Mouse (Mus musculus) Patski (cell line): ENCODE measurements around the gene Plscr2. TPM values are rescaled to one million over a fixed set of nuclear protein-coding genes. Genes with fewer than 3 reads are reported as not detected.
"Not testable (repeated sequence)": the region's sequence is repeated elsewhere in the genome, so short reads cannot be mapped to it uniquely, and the experiment has no call there.

ENCODE experiments used
- ATAC-seq: fragments of 100-300 bp; one replicate; pipeline ENCODE4 v1.8.0; 2021
- CTCF ChIA-PET: fragments of 350-600 bp; sonication (Branson Sonifier 250); formaldehyde crosslinking; loops from one replicate; lab custom pipeline; 2022; ENCODE audit warnings: inconsistent platforms; lab: Charles Lee
- POLR2A ChIA-PET: fragments of 350-600 bp; sonication (Branson Sonifier 250); formaldehyde crosslinking; loops from one replicate; lab custom pipeline; 2022; ENCODE audit warnings: antibody characterized with exemption, inconsistent platforms; lab: Charles Lee
- DNase-seq: peaks from one replicate; pipeline ENCODE4 v3.0.0-alpha.2; 2011; ENCODE audit warnings: low read depth, low spot score
- H3K27me3 ChIP-seq: fragments of 371-371 bp; one replicate; pipeline ENCODE4 v1.5.1; 2021
- CTCF ChIP-seq: fragments of 100-300 bp; IDR thresholded peaks from one replicate; pipeline ENCODE4 v1.5.1; 2021
- in situ Hi-C: fragments of 300-500 bp; cut with MboI; formaldehyde crosslinking; loops from 3 replicates; pipeline ENCODE4 v1.11.1; 2018; ENCODE audit warnings: low pct_unique_long_range_greater_than_20kb, mixed read lengths
- polyA plus RNA-seq: library from polyadenylated mRNA; unstranded; gene quantifications from one replicate; pipeline ENCODE4 v1.2.3, GENCODE M21; 2021

Gene Plscr2
- polyA plus RNA-seq, 1 experiment from 2014 or later = 199 TPM

DNA sequence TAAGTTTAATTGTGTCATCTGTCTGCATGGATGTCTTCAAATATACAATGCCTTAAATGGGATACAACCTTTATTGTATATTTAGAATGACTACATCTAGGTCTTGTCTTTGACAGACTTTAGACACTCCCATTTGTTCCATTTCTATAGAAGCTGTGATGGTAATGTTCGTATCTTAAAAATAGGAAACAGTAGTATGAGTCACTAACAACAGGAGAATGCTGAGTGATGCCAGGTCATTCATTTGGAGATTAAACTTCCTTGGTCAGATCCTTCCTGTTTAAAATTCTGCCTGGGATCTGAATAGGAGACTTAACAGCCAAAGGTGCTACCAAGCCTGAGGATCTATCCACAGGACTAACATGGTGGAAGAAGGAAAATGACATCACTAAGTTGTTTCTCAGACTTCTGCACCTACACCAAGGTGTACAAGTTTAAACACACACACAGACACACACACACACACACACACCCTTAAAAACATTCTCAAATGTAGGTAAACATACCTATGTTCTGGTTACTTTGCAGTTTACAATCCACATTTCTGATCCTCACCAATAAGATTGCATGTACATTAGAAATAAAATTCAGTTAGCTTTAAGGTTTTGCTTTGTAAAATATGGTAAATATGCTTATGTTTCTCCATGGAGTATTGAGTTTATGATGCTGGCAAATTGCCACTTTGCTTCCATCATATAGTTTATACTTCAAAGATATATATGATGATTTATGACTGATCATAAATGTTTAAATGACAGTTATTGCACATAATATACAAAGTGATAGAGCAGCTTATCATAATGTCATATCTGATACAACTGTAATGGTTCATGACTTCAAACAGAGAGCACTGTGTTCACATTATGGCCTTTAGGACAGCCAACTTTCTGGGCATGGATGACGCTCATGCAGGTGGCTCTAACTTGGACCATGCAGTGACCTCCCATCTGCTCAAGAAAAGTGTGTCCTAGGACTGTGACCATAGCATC, 18.5 kb downstream of the Plscr2 start:
- CTCF ChIA-PET = interaction anchor here (1.5 kb wide), 1 partner anchor 206 kb away, joined by 3 read pairs; no protein-coding TSS in a partner anchor
- no peaks in the 10 kb centered on the region for H3K27me3 ChIP-seq
- DNase-seq (no peak), ATAC-seq (no peak)
- POLR2A ChIA-PET = interaction anchor here (0.5 kb wide), 1 partner anchor 41 kb away, joined by 3 read pairs; no protein-coding TSS in a partner anchor
- in situ Hi-C loops = no loop called here
- TF ChIP-seq CTCF = no peak

DNA sequence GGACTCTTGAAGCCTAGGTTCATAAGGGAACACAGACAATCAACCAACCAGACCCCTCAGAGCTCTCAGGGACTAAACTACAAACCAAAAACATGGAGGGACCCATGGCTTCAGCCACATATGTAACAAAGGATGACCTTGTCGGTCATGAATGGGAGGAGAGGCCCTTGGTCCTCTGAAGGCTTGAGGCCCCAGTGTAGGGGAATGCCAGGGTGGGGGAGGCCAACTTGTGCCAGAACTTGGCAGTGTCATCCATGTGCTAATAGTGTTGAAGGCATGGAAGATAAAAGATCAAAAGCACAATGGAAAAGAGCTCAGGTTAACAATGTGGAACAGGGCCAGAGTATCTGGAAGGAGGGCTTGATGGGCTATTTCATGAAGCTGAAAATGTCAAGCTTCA, 22.9 kb downstream of the Plscr2 start:
- in situ Hi-C loops = no loop called here
- H3K27me3 ChIP-seq = no peaks in the 10 kb centered on the region
- DNase-seq (no peak), ATAC-seq (no peak)
- ChIA-PET POLR2A (interaction anchor here (0.7 to 1.1 kb wide), 2 partner anchors 18 to 37 kb away, joined by 3 read pairs; no protein-coding TSS in a partner anchor), CTCF (interaction anchor here (0.9 to 2.0 kb wide), 3 partner anchors 10 to 26 kb away, joined by 3 to 9 read pairs (median 3); no protein-coding TSS in a partner anchor)
- no peak for TF ChIP-seq CTCF

DNA sequence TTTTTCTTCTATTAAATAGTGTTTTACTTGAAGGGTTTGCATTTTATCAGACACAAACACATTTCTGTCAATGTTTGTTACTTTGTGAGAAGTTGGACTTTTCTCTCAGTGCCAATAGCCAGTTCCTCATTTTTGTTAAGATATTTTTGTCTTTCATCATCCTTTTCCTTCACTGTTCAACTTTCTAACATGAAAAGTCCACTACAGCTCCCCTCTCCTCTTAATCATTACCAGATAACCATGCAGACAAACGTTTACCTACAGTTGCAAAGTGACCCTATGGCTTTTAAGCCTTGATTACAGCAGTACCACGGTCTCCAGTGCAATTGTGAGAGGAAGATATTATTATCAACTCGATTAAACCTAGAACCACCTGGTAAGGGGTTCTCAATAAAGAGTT, 25.8 kb downstream of the Plscr2 start:
- no peak for DNase-seq
- POLR2A ChIA-PET = no interaction called here
- no peak for TF ChIP-seq CTCF
- in situ Hi-C loops = no loop called here
- ATAC-seq = no peak
- CTCF ChIA-PET = interaction anchor here (1.1 kb wide), 1 partner anchor 50 kb away, joined by 3 read pairs; no protein-coding TSS in a partner anchor
- H3K27me3 ChIP-seq = no peaks in the 10 kb centered on the region

DNA sequence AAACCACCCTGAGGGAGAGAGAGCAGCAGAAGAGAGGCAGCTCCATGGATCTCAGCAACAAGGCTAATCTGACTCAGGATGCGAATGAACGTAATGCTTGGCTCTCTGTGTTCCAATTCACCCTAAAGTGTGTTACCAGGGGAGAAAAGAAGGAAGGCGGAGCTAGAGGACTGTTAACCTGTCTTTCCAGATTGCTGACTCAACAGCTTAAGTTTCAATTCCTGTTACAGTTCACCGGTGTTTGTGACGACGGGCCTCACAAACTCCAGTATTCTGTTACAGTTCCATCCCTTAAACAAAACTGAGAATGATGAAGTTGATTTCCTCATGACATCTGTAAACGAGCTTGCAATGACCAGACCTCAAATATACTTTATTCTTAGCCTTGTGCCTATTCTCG, 29.7 kb downstream of the Plscr2 start:
- CTCF ChIA-PET = interaction anchor here (1.0 kb wide), 2 partner anchors 13 to 57 kb away, joined by 3 to 4 read pairs; no protein-coding TSS in a partner anchor
- no peak for TF ChIP-seq CTCF
- H3K27me3 ChIP-seq = no peaks in the 10 kb centered on the region
- POLR2A ChIA-PET = no interaction called here
- peak; percentile 31 for ATAC-seq
- DNase-seq = no peak
- in situ Hi-C loops = no loop called here

DNA sequence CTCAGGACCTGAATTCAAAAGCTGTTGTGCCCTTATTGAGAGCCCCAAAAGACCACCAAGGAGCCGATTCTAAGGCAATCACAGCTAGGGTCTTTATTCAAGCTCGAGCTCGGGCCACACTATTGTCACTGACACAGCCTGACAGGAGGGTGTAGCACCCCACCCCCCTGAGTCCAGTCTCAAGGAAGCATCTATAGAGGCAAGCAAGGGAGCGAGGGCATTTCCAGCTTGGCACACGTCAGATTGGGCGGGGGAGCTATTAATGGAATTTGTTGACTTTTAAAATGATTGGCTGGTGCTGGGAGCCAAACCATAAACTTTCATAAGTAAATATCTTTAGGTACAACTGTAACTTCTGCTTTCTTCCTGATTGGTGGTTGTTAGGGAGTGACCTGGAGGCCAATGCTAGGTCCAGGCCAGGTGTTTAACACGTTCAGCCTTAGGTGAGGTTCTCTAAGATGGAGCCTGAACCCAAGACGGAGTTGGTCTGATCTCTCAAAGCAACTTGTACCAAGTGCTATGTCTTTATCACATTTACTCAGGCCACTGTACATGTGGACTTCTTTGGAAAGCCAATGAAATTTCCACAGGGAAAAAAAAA, 30.3 kb downstream of the Plscr2 start:
- no peak for TF ChIP-seq CTCF
- POLR2A ChIA-PET = no interaction called here
- no peaks in the 10 kb centered on the region for H3K27me3 ChIP-seq
- no peak for ATAC-seq
- DNase-seq = no peak
- in situ Hi-C loops = no loop called here
- CTCF ChIA-PET = interaction anchor here (1.0 kb wide), 2 partner anchors 14 to 58 kb away, joined by 3 to 4 read pairs; no protein-coding TSS in a partner anchor

DNA sequence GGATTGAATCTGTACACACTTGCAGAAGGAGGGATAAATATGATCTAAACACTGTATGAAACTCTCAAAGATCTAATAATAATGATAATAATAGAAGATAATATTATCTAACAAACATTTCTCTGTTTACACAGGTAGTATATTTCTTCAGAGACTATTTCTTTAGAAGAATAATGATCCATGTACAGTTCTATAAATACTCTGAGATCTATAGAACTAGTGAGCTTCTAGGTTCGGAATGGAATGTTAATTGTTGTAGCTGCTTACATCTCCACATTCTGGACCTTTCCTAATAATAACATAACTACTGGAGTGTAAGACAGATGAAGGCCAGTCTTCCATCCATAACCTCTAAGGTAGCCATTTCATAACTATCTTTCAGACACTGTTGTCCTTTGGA, 33.7 kb downstream of the Plscr2 start, which contains the start of gene 1700057G04Rik:
Gene 1700057G04Rik (plus strand): TSS at position 301 of the 400 bp plus-strand sequence.
- ChIA-PET CTCF (interaction anchor here (1.7 kb wide), 1 partner anchor 11 kb away, joined by 9 read pairs; no protein-coding TSS in a partner anchor), POLR2A (no interaction called here)
- in situ Hi-C loops = no loop called here
- no peaks in the 10 kb centered on the region for H3K27me3 ChIP-seq
- no peak for TF ChIP-seq CTCF
- no peak for DNase-seq
- no peak for ATAC-seq

DNA sequence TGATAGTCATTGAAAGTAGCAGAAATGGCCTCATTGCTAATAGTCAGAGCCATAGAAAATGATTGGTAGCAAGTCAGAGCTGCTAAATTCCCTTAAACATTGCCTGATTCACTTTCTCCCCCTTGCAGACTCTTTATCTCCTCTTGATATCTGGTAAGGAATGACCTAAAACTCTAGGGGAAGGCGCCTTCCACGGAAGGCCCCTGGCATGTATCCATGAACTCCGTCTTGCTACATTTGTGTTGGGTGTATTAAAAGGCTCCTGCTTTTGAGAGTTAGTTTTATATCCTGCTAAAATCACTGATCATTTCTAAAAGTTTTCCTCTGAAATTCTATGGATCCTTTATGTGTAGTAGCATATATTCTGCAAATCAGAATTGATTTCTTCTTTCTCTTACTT, 41.4 kb downstream of the Plscr2 start:
- TF ChIP-seq CTCF = no peak
- DNase-seq (no peak), ATAC-seq (no peak)
- no peaks in the 10 kb centered on the region for H3K27me3 ChIP-seq
- ChIA-PET CTCF (no interaction called here), POLR2A (no interaction called here)
- in situ Hi-C loops = no loop called here

DNA sequence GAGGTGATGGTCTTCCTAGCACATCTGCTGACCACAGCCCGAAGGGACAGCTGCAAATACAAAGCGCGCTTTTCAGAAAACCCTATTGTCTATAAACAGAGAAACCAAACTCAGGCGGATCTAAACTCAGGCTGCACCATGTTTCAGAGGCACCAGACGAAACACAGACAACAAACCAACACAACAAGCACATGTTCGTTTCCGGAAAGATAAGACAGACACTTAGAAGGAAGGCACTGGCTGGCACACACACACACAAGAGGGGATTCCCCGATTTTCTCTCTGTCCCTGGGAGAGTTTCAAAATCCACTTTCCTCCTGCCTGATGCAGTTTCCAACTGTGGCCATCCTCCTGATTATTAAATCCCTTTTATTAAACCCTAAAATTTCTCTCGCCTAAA, 50.5 kb downstream of the Plscr2 start:
- POLR2A ChIA-PET, ATAC-seq, CTCF ChIA-PET, DNase-seq, in situ Hi-C loops, H3K27me3 ChIP-seq: not testable (repeated sequence)

DNA sequence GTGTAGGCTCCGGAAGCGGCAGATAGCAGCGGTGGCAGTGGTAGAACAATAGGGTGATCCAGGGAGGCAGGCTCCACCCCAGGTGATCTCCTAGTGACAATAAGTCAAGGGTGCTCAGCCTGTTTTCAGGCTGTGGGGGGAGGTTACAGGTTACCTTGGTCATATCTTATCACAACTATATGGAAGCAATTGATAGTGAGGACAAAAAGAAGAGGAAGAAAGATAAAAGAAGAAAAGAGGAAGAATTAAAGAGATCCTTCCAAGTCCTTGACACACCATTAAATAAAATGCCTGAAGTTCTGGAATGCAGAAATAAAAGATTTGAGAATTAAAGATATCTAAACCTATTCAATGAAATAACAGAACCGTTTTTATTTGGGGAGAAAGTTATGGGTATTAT, 51.4 kb downstream of the Plscr2 start:
- POLR2A ChIA-PET = no interaction called here
- TF ChIP-seq CTCF = no peak
- no peak for ATAC-seq
- DNase-seq = no peak
- H3K27me3 ChIP-seq = no peaks in the 10 kb centered on the region
- in situ Hi-C loops = no loop called here
- CTCF ChIA-PET = no interaction called here

DNA sequence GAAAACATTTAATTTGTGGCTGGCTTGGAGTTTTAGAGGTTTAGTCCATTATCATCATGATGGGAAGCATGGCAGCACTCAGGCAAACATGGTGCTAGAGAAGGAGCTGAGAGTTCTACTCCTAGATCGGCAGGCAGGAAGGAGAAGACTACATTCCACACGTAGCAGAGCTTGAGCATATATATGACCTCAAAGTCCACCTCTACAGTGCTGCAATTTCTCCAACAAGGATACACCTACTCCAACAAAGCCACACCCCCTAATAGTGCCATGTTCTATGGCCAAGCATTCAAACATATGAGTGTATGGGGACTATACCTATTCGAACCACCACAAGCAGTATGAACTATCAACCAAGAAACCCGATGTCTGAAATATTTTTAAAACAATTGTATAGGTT, 56.0 kb downstream of the Plscr2 start:
- in situ Hi-C loops = no loop called here
- ChIA-PET CTCF (no interaction called here), POLR2A (no interaction called here)
- no peaks in the 10 kb centered on the region for H3K27me3 ChIP-seq
- ATAC-seq = no peak
- no peak for TF ChIP-seq CTCF
- DNase-seq = no peak

DNA sequence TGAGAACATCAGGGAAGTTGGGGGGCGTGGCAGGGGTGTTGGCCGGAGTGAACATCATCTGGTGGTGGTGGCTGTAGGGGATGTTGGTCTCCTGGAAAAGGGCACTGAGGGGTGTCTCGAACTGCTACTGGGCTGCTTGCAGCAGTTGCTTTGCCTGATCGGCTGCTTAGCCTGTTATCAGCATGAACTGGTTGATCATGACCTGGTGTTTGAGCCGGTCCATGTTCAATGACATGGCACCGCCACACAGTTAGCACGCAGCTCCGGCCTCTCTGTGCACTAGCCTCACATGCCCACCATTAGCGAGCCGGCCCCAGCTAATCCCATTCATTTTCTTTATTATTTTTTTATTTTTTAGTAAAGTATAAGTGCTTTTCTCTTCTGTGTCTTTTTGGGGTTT, 59.4 kb downstream of the Plscr2 start:
- TF ChIP-seq CTCF = no peak
- in situ Hi-C loops = no loop called here
- POLR2A ChIA-PET = interaction anchor here (0.6 kb wide), 1 partner anchor 41 kb away, joined by 3 read pairs; no protein-coding TSS in a partner anchor
- H3K27me3 ChIP-seq = no peaks in the 10 kb centered on the region
- no peak for ATAC-seq
- CTCF ChIA-PET = no interaction called here
- no peak for DNase-seq
